Mouse (Mus musculus): ENCODE measurements around the gene Pink1. TPM values are rescaled to one million over a fixed set of nuclear protein-coding genes. Genes with fewer than 3 reads are reported as not detected.

The Pink1 gene
- polyA plus RNA-seq, 1 experiment from 2014 or later, result 30.5 TPM

- Histone ChIP-seq H3K27me3 (replicated peaks; ENCODE audit: control insufficient read depth, insufficient read depth, low read length) (no peaks in the 10 kb centered on the region), H3K4me1 (ENCODE audit: control insufficient read depth, insufficient read depth, low read length) (no peaks in the 10 kb centered on the region), H3K36me3 (ENCODE audit: control insufficient read depth, insufficient read depth, low read length) (0 out of 2 replicates have a peak, but pooled peaks cover 9% of the 10 kb centered on the region), H3K4me3 (ENCODE audit: low read depth, low read length) (no peak overlapping the region), H3K9ac (ENCODE audit: low read depth, low read length) (no peak overlapping the region), H3K9me3 (ENCODE audit: control insufficient read depth, low read length) (no peaks in the 10 kb centered on the region), H3K27ac (replicated peaks; ENCODE audit: low read depth, low read length) (no peak overlapping the region), H3K4me2 (ENCODE audit: low read depth, low read length) (no peak overlapping the region)
- no peak for DNase-seq (ENCODE audit: low spot score)
- WGBS, result 87% methylated on average over 3 of the region's 3 CpGs
- no peak for ATAC-seq (ENCODE audit: low read depth)
These were observed 1.7 kb downstream of the Pink1 start for GRCm38 (mm10) chr4:138324451-138324850.

GRCm38 (mm10) chr4:138323753-138324152 is 2.4 kb downstream of the Pink1 start:
- Histone ChIP-seq H3K36me3 (ENCODE audit: control insufficient read depth, insufficient read depth, low read length) (0 out of 2 replicates have a peak, but pooled peaks cover 9% of the 10 kb centered on the region), H3K4me1 (ENCODE audit: control insufficient read depth, insufficient read depth, low read length) (no peaks in the 10 kb centered on the region), H3K4me2 (ENCODE audit: low read depth, low read length) (no peak overlapping the region), H3K27ac (replicated peaks; ENCODE audit: low read depth, low read length) (0 out of 2 replicates have a peak overlapping the region, but pooled peaks have one; percentile 1), H3K4me3 (ENCODE audit: low read depth, low read length) (no peak overlapping the region), H3K9me3 (ENCODE audit: control insufficient read depth, low read length) (no peaks in the 10 kb centered on the region), H3K9ac (ENCODE audit: low read depth, low read length) (no peak overlapping the region), H3K27me3 (replicated peaks; ENCODE audit: control insufficient read depth, insufficient read depth, low read length) (no peaks in the 10 kb centered on the region)
- no peak for ATAC-seq (ENCODE audit: low read depth)
- WGBS, result 70% methylated on average over 4 of the region's 4 CpGs
- no peak for DNase-seq (ENCODE audit: low spot score)

- Histone ChIP-seq H3K36me3 (ENCODE audit: control insufficient read depth, insufficient read depth, low read length) (0 out of 2 replicates have a peak, but pooled peaks cover 11% of the 10 kb centered on the region), H3K4me2 (ENCODE audit: low read depth, low read length) (no peak overlapping the region), H3K4me3 (ENCODE audit: low read depth, low read length) (no peak overlapping the region), H3K27me3 (replicated peaks; ENCODE audit: control insufficient read depth, insufficient read depth, low read length) (no peaks in the 10 kb centered on the region), H3K4me1 (ENCODE audit: control insufficient read depth, insufficient read depth, low read length) (no peaks in the 10 kb centered on the region), H3K9ac (ENCODE audit: low read depth, low read length) (no peak overlapping the region), H3K27ac (replicated peaks; ENCODE audit: low read depth, low read length) (no peak overlapping the region), H3K9me3 (ENCODE audit: control insufficient read depth, low read length) (no peaks in the 10 kb centered on the region)
- 72% methylated on average over 4 of the region's 4 CpGs for WGBS
- ATAC-seq (ENCODE audit: low read depth), result no peak
- DNase-seq (ENCODE audit: low spot score), result no peak
These were observed 3.4 kb downstream of the Pink1 start for GRCm38 (mm10) chr4:138322692-138323091.

- DNase-seq (ENCODE audit: low spot score) (no peak), ATAC-seq (ENCODE audit: low read depth) (no peak)
- no peaks in the 10 kb centered on the region for H3K4me1 ChIP-seq (ENCODE audit: control insufficient read depth, insufficient read depth, low read length)
- no peak overlapping the region for H3K4me3 ChIP-seq (ENCODE audit: low read depth, low read length)
- no peaks in the 10 kb centered on the region for H3K9me3 ChIP-seq (ENCODE audit: control insufficient read depth, low read length)
- no peak overlapping the region for H3K27ac ChIP-seq (replicated peaks; ENCODE audit: low read depth, low read length)
- peaks cover 22% of the 10 kb centered on the region for H3K36me3 ChIP-seq (ENCODE audit: control insufficient read depth, insufficient read depth, low read length)
- 66% methylated on average over 7 of the region's 7 CpGs for WGBS
- no peak overlapping the region for H3K9ac ChIP-seq (ENCODE audit: low read depth, low read length)
- no peak overlapping the region for H3K4me2 ChIP-seq (ENCODE audit: low read depth, low read length)
- no peaks in the 10 kb centered on the region for H3K27me3 ChIP-seq (replicated peaks; ENCODE audit: control insufficient read depth, insufficient read depth, low read length)
These were observed 4.6 kb downstream of the Pink1 start for GRCm38 (mm10) chr4:138321488-138321887.

- H3K27ac ChIP-seq (replicated peaks; ENCODE audit: low read depth, low read length), result no peak overlapping the region
- ATAC-seq (ENCODE audit: low read depth), result no peak
- WGBS, result 75% methylated on average over 11 of the region's 11 CpGs
These were observed 5.4 kb downstream of the Pink1 start for GRCm38 (mm10) chr4:138320711-138321110.

GRCm38 (mm10) chr4:138319508-138319907 is 6.6 kb downstream of the Pink1 start:
- Histone ChIP-seq H3K27ac (replicated peaks; ENCODE audit: low read depth, low read length) (no peak overlapping the region), H3K4me2 (ENCODE audit: low read depth, low read length) (no peak overlapping the region), H3K9ac (ENCODE audit: low read depth, low read length) (no peak overlapping the region), H3K9me3 (ENCODE audit: control insufficient read depth, low read length) (no peaks in the 10 kb centered on the region), H3K36me3 (ENCODE audit: control insufficient read depth, insufficient read depth, low read length) (peaks cover 41% of the 10 kb centered on the region), H3K27me3 (replicated peaks; ENCODE audit: control insufficient read depth, insufficient read depth, low read length) (no peaks in the 10 kb centered on the region), H3K4me1 (ENCODE audit: control insufficient read depth, insufficient read depth, low read length) (no peaks in the 10 kb centered on the region), H3K4me3 (ENCODE audit: low read depth, low read length) (no peak overlapping the region)
- WGBS, result 35% methylated on average over 10 of the region's 10 CpGs
- ATAC-seq (ENCODE audit: low read depth) (no peak), DNase-seq (ENCODE audit: low spot score) (peak; percentile 70)

More at GRCm38 (mm10) chr4:138320711-138321110, 5.4 kb downstream of the Pink1 start:
- Histone ChIP-seq H3K36me3 (ENCODE audit: control insufficient read depth, insufficient read depth, low read length) (peaks cover 29% of the 10 kb centered on the region), H3K4me3 (ENCODE audit: low read depth, low read length) (no peak overlapping the region), H3K9ac (ENCODE audit: low read depth, low read length) (no peak overlapping the region), H3K27me3 (replicated peaks; ENCODE audit: control insufficient read depth, insufficient read depth, low read length) (no peaks in the 10 kb centered on the region), H3K4me2 (ENCODE audit: low read depth, low read length) (no peak overlapping the region), H3K4me1 (ENCODE audit: control insufficient read depth, insufficient read depth, low read length) (no peaks in the 10 kb centered on the region), H3K9me3 (ENCODE audit: control insufficient read depth, low read length) (no peaks in the 10 kb centered on the region)
- no peak for DNase-seq (ENCODE audit: low spot score)

- H3K27me3 ChIP-seq (replicated peaks; ENCODE audit: control insufficient read depth, insufficient read depth, low read length), result no peaks in the 10 kb centered on the region
- no peak overlapping the region for H3K27ac ChIP-seq (replicated peaks; ENCODE audit: low read depth, low read length)
- H3K4me3 ChIP-seq (ENCODE audit: low read depth, low read length), result no peak overlapping the region
- peak; percentile 42; the same call in 1 of the 2 replicates for ATAC-seq (ENCODE audit: low read depth)
- no peak overlapping the region for H3K9ac ChIP-seq (ENCODE audit: low read depth, low read length)
- DNase-seq (ENCODE audit: low spot score), result peak; percentile 38
- peaks cover 49% of the 10 kb centered on the region for H3K36me3 ChIP-seq (ENCODE audit: control insufficient read depth, insufficient read depth, low read length)
- no peak overlapping the region for H3K4me2 ChIP-seq (ENCODE audit: low read depth, low read length)
- no peaks in the 10 kb centered on the region for H3K9me3 ChIP-seq (ENCODE audit: control insufficient read depth, low read length)
- H3K4me1 ChIP-seq (ENCODE audit: control insufficient read depth, insufficient read depth, low read length), result no peaks in the 10 kb centered on the region
- 47% methylated on average over 6 of the region's 6 CpGs for WGBS
These were observed 7.4 kb downstream of the Pink1 start for GRCm38 (mm10) chr4:138318509-138319266.

- ATAC-seq (ENCODE audit: low read depth) (no peak), DNase-seq (ENCODE audit: low spot score) (no peak)
- no peaks in the 10 kb centered on the region for H3K9me3 ChIP-seq (ENCODE audit: control insufficient read depth, low read length)
- H3K4me1 ChIP-seq (ENCODE audit: control insufficient read depth, insufficient read depth, low read length), result no peaks in the 10 kb centered on the region
- no peak overlapping the region for H3K4me2 ChIP-seq (ENCODE audit: low read depth, low read length)
- no peak overlapping the region for H3K9ac ChIP-seq (ENCODE audit: low read depth, low read length)
- WGBS, result 95% methylated on average over 6 of the region's 6 CpGs
- H3K4me3 ChIP-seq (ENCODE audit: low read depth, low read length), result no peak overlapping the region
- H3K27ac ChIP-seq (replicated peaks; ENCODE audit: low read depth, low read length), result no peak overlapping the region
- H3K27me3 ChIP-seq (replicated peaks; ENCODE audit: control insufficient read depth, insufficient read depth, low read length), result no peaks in the 10 kb centered on the region
- H3K36me3 ChIP-seq (ENCODE audit: control insufficient read depth, insufficient read depth, low read length), result peaks cover 70% of the 10 kb centered on the region
These were observed 9.7 kb downstream of the Pink1 start for GRCm38 (mm10) chr4:138316369-138316768.

GRCm38 (mm10) chr4:138315781-138316180 is 10.3 kb downstream of the Pink1 start:
- DNase-seq (ENCODE audit: low spot score) (no peak), ATAC-seq (ENCODE audit: low read depth) (no peak)
- no peak overlapping the region for H3K4me2 ChIP-seq (ENCODE audit: low read depth, low read length)
- no peak overlapping the region for H3K4me3 ChIP-seq (ENCODE audit: low read depth, low read length)
- no peaks in the 10 kb centered on the region for H3K27me3 ChIP-seq (replicated peaks; ENCODE audit: control insufficient read depth, insufficient read depth, low read length)
- H3K4me1 ChIP-seq (ENCODE audit: control insufficient read depth, insufficient read depth, low read length), result no peaks in the 10 kb centered on the region
- no peaks in the 10 kb centered on the region for H3K9me3 ChIP-seq (ENCODE audit: control insufficient read depth, low read length)
- no peak overlapping the region for H3K9ac ChIP-seq (ENCODE audit: low read depth, low read length)
- H3K36me3 ChIP-seq (ENCODE audit: control insufficient read depth, insufficient read depth, low read length), result peaks cover 75% of the 10 kb centered on the region
- 69% methylated on average over 9 of the region's 9 CpGs for WGBS
- no peak overlapping the region for H3K27ac ChIP-seq (replicated peaks; ENCODE audit: low read depth, low read length)
